Mouse (Mus musculus): ENCODE measurements around the gene Arhgef10l.

Gene Arhgef10l

GRCm38 (mm10) chr4:140665760-140666159 lies at the start of gene Arhgef10l:
TSS of gene Arhgef10l (minus strand) at chr4:140666012.
- in situ Hi-C loops (cut with MboI; ENCODE audit: unreplicated experiment in 2 of 2) = loop anchor here in 1 of 2 experiments (5.0 kb wide), 2 partner anchors 113 to 783 kb away; no protein-coding TSS in a partner anchor

- in situ Hi-C loops (cut with MboI; ENCODE audit: unreplicated experiment in 2 of 2) = loop anchor here (5.0 to 10.0 kb wide), 2 partner anchors 37 to 840 kb away; no protein-coding TSS in a partner anchor
Observed at GRCm38 (mm10) chr4:140714586-140714985, 48.8 kb upstream of the Arhgef10l start.

- in situ Hi-C loops (cut with MboI; ENCODE audit: unreplicated experiment in 2 of 2) = loop anchor here (5.0 to 10.0 kb wide), 2 partner anchors 36 to 839 kb away; no protein-coding TSS in a partner anchor
Observed at GRCm38 (mm10) chr4:140713480-140714365, 47.9 kb upstream of the Arhgef10l start.

DNA sequence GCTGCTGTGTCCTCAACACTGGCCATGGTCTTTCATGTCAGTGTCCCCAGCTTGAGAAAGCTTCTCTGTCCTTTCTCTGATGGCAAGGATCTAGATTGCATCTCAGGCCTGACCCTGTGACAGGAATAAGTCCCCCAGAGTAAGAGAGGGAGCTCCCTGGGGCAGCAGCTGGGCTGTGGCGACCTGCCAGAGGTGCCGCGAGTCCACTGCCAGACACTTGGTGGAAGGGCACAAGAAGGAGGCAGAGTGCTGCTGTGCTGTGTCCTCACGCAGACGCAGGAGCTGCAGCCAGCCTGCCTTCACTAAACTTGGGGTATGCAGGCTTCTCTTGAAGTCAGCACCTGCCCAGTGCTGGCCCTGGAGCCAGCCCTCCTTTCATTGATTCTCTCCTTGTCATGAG lies 45.5 kb upstream of the Arhgef10l start:
- in situ Hi-C loops (cut with MboI; ENCODE audit: unreplicated experiment in 2 of 2) = loop anchor here (5.0 to 10.0 kb wide), 2 partner anchors 34 to 837 kb away; no protein-coding TSS in a partner anchor

DNA sequence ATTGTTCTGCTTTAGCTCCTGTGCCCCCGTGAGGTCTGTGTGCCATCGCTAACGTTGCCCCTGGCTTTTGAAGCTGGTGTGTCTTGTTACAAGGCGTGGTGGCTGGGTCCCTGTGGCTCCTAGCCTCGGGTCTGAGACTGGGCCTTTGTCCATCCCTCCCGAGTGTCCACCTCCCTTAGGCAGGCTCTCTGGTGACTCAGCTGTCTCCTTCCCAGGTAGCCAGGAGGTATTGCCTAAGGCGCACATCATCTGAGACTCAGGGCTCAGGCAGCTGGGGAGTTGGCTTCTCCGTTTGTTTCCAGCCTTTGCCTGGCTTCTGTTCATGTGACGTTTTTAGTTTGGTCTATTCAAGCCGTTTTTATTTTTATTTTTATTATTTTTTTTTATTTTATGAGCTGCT lies 45.0 kb upstream of the Arhgef10l start:
- in situ Hi-C loops (cut with MboI; ENCODE audit: unreplicated experiment in 2 of 2) = loop anchor here (5.0 to 10.0 kb wide), 2 partner anchors 33 to 836 kb away; no protein-coding TSS in a partner anchor

- in situ Hi-C loops (cut with MboI; ENCODE audit: unreplicated experiment in 2 of 2) = loop anchor here (5.0 to 10.0 kb wide), 5 partner anchors 32 to 835 kb away; partner anchors contain the start of genes Crocc (in 1 of the 2) and Padi2 (in 1 of the 2)
Observed at GRCm38 (mm10) chr4:140709617-140710016, 43.8 kb upstream of the Arhgef10l start.

DNA sequence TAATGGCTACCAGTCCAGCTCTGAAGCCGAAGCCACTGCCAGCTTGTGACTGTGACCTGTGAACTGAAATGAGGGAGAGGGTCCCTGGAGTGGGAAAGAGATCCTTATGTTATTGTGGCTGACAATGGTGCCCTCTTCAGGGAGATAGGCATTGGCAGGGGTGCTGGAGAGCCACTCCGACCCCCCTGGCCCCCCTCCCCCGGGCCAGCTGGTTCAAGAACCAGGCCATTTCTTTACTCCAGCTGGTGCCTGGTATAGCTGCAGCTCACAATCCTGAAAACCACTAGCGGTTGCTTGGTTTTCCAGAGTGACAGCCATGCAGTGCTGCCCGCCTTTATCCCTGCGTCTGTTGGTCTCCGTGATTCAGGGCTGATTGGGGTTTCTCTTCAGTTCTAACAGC lies 43.3 kb upstream of the Arhgef10l start:
- in situ Hi-C loops (cut with MboI; ENCODE audit: unreplicated experiment in 2 of 2) = loop anchor here (10.0 kb wide), 3 partner anchors 196 to 836 kb away; partner anchors contain the start of genes Crocc (in 1 of the 2) and Padi2 (in 1 of the 2)

DNA sequence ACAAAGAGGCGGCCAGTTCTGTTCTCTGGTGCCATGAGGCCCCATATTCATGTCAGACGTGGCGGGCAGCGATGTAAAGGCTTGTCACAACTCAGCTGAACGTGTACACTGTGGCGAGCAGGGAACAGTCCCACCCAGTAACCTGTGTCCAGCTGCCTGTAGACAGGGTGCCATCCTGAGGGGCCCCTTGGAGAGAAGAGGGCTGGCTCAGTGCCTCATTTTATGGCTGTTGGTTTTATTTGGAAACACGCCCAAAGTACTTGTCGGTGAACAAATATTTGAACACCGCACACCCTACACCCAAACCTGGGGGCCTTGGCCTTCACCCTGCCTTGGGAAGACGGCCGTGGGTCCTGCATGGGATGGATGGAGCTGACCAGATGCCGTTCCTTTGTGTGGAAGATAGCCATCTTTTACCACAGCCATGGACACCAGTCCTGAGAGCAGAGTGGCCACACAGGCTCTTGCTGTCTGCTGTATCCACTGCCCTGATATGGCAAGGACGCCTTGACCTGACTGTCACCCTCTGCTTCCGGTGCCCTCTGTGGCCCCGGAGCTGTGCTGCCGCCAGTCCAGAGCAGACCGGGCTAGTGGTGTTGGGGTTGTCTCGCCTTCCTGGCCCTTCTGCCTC lies 42.6 kb upstream of the Arhgef10l start:
- in situ Hi-C loops (cut with MboI; ENCODE audit: unreplicated experiment in 2 of 2) = loop anchor here (10.0 kb wide), 3 partner anchors 196 to 836 kb away; partner anchors contain the start of genes Crocc (in 1 of the 2) and Padi2 (in 1 of the 2)

- in situ Hi-C loops (cut with MboI; ENCODE audit: unreplicated experiment in 2 of 2) = loop anchor here (10.0 kb wide), 3 partner anchors 197 to 837 kb away; partner anchors contain the start of genes Crocc (in 1 of the 2) and Padi2 (in 1 of the 2)
Observed at GRCm38 (mm10) chr4:140707615-140708014, 41.8 kb upstream of the Arhgef10l start.

DNA sequence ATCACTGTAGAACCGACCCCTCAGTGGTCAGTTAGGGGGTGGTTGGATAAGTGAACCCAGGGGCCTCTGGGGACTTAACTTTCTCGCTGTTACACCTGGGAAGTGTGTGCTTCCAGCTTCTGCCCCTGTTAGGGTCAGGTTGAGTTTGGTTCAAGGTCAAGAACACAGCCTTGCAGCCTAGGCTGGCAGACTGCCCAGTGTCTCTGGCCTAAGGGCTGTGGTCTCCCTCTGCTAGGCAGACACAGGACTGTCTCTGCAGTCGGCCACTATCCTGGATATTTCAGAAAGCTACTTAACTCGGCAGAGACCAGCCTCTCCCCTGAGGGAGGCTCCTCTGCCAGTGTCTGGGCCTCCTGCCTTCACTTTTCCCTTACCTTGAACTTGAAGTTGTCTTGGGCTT lies 38.4 kb upstream of the Arhgef10l start:
- in situ Hi-C loops (cut with MboI; ENCODE audit: unreplicated experiment in 2 of 2) = loop anchor here (5.0 to 10.0 kb wide), 4 partner anchors 201 to 841 kb away; partner anchors contain the start of genes Crocc (in 1 of the 2) and Padi2 (in 1 of the 2)

DNA sequence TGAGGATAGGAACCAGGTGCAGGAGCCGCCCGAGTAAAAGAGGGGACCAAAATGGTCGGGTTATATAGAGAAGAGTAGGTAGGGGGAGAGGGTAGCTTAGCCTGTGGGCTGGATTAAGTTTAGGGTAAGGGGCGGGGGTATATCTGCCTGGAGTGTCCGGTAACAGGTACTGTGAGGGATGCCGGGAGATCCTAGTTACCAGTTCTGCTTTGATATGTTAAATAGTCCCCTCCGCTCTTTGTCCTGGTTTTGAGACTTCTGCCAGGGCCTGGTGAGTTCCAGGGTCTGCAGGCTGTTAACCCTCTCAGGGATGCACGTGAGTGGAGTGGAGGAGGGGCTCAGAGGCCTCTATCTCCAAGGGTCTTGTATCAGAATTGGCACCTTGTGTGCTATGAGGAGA lies 37.8 kb upstream of the Arhgef10l start:
- in situ Hi-C loops (cut with MboI; ENCODE audit: unreplicated experiment in 2 of 2) = loop anchor here (5.0 to 10.0 kb wide), 4 partner anchors 201 to 841 kb away; partner anchors contain the start of genes Crocc (in 1 of the 2) and Padi2 (in 1 of the 2)

DNA sequence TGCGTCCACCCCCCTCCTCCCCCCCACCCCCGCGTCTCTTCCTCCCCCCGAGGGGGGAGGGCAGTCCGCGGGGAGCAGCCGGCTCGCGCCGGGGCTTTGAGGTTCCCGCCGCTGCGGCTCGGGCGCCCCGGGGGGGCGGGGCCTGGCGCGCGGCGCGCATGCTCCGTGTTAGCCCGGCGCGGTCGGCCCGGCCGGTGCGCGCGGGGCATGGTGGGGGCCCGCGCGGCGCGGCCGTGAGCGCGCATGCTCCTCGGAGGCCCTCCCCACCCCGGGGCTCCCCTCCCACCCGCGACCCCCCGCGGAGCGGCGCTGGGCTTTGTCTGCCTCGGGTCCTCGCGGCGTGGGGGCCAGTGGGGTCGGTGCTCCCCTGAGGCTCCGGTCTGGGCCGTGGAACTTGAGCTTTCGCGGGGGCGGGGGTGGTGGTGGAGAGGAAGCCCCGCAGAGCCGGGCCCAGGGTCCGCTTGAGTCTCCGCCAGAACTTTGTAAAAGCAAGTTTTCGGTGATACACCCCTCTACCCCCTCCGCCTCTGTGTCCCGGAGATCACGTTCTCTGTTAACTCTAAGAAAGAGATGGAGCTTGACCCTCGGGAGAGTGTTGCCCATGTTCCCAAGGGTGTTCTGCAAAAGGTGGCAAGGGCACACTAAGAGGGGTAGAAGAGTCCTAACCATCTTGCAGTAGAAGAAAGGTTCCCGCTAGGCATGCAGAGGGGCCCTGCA lies 37.0 kb upstream of the Arhgef10l start:
- in situ Hi-C loops (cut with MboI; ENCODE audit: unreplicated experiment in 2 of 2) = loop anchor here (5.0 to 10.0 kb wide), 4 partner anchors 202 to 842 kb away; partner anchors contain the start of genes Crocc (in 1 of the 2) and Padi2 (in 1 of the 2)

GRCm38 (mm10) chr4:140701716-140702561 lies 36.1 kb upstream of the Arhgef10l start:
- in situ Hi-C loops (cut with MboI; ENCODE audit: unreplicated experiment in 2 of 2) = loop anchor here (5.0 to 10.0 kb wide), 4 partner anchors 203 to 843 kb away; partner anchors contain the start of genes Crocc (in 1 of the 2) and Padi2 (in 1 of the 2)

GRCm38 (mm10) chr4:140701049-140701715 lies 35.4 kb upstream of the Arhgef10l start:
- in situ Hi-C loops (cut with MboI; ENCODE audit: unreplicated experiment in 2 of 2) = loop anchor here (5.0 to 10.0 kb wide), 4 partner anchors 204 to 844 kb away; partner anchors contain the start of genes Crocc (in 1 of the 2) and Padi2 (in 1 of the 2)

- in situ Hi-C loops (cut with MboI; ENCODE audit: unreplicated experiment in 2 of 2) = loop anchor here (5.0 to 10.0 kb wide), 4 partner anchors 204 to 844 kb away; partner anchors contain the start of genes Crocc (in 1 of the 2) and Padi2 (in 1 of the 2)
Observed at GRCm38 (mm10) chr4:140700269-140701018, 34.6 kb upstream of the Arhgef10l start, which contains the start of gene Rcc2. TSS of gene Rcc2 (plus strand) at chr4:140700541.

DNA sequence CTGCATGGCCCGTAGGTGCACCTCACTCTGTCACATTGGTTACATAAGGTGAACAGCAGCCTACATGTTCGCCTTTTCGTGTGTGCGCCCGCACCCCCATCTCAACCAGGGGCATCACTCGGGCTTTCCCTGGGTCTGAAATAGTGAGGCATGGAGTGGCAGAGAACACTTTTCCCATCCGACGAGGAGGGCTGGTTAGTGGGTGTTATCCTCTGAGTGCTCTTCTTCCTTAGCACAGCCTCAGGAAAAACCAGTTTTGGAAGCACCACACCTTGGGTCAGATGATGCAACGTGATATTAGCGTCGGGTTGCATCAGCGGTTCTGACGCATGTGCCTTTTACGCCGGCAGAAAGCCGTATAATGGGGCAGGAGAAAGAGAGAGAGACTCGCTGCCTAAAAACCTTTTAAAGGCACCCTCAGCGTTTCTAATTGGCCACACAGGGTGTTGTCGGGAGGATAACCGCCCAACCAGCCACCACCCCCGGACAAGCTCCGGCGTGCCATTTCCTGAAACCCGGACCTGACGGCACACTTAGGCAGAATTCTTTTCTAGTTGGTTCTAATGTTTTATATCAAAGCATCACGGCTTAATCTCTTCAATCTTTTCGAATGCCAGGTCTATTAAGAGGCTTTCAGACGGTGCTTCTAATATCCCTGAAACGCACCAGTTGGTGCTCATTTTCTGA lies 33.8 kb upstream of the Arhgef10l start:
- in situ Hi-C loops (cut with MboI; ENCODE audit: unreplicated experiment in 2 of 2) = loop anchor here (5.0 to 25.0 kb wide), 6 partner anchors 205 to 1095 kb away; partner anchors contain the start of genes Casp9 (in 1 of the 2), Crocc (in 1 of the 2), Dnajc16 (in 1 of the 2) and Padi2 (in 1 of the 2)
